Mouse (Mus musculus) ovary, adult 10 weeks (tissue): ENCODE data around the gene Trh. TPM values are rescaled to one million over a fixed set of nuclear protein-coding genes. Genes with fewer than 3 reads are reported as not detected.

Source experiments
- polyA plus RNA-seq: library from polyadenylated mRNA; stranded (reverse); fragments of 350-450 nt; fragmentation: Illumina TruSeq; extraction: RNeasy Lipid Tissue Mini Kit (QIAGEN cat#74804); gene quantifications from one replicate; pipeline ENCODE4 v1.2.3, GENCODE M21; 2014

Trh gene
- not detected for polyA plus RNA-seq

GRCm38 (mm10) chr6:92244591-92244990, at the start of gene Trh:
Trh (minus strand) TSS chr6:92244650.

DNA sequence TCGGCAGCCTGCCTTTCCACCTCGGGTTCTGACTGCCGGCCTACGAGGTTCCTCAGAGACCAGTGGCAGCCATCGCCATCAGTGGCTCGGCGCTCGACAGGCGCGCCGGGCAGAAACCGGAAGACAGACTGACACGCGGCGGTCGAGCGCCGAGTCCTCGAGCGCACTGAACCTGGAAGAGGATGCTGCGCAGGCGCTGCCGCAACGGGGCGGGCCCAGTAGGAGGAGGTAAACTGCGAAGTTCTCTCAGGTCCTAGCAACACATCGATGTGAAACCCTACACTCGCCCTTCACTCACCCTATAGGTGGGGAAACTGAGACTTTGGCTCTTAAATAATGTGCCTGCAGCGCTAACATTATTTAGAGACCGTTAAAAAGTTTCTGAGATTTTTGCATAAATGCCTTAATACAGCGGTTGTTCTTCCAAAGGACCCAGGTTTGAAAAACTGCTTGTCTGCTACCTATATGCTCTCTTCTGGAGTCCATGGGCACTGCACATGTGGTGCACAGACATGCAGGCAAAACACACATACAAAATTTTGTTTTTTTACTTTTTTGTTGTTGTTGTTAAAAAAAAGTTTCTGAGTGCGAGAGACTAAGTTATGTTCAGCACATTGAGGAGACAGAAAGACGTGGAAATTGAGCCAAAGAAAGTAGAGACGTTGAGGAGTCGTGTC, 29.5 kb downstream of the Trh start, which contains the start of gene Rbsn:
Gene Rbsn, minus strand, starts transcription at position 153 of the 677 bp plus-strand sequence.

Other genes starting within 250 kb of the Trh start
- 54.4 TPM for gene Nr2c2, start 153.3 kb downstream of the Trh start, polyA plus RNA-seq
- 14.1 TPM for gene Mrps25, start 60.6 kb downstream of the Trh start, polyA plus RNA-seq
- 27.9 TPM for gene Rbsn, start 29.7 kb downstream of the Trh start, polyA plus RNA-seq